Mouse (Mus musculus) erythroblast, embryonic 14.5 days (primary cell): ENCODE results near the gene Cdkn2aip.

Experiments used
- GATA1 ChIP-seq: IDR thresholded peaks from 2 replicates; pipeline ENCODE4 v1.6.1; 2012; ENCODE audit warnings: low read length, inconsistent platforms, mixed read lengths
- TAL1 ChIP-seq: IDR thresholded peaks from 3 replicates; pipeline ENCODE4 v1.6.1; 2012; ENCODE audit warnings: low read length, inconsistent platforms, mixed read lengths

GRCm38 (mm10) chr8:47702333-47702732 is 11.4 kb downstream of the Cdkn2aip start:
- TF ChIP-seq GATA1 (no peak), TAL1 (no peak)
